Mouse (Mus musculus) liver, embryonic 14.5 days (tissue): ENCODE results near the gene Srgap3.

Source experiments
- CTCF ChIP-seq: IDR thresholded peaks from 2 replicates; pipeline ENCODE4 v1.5.1; 2016; ENCODE audit warnings: antibody characterized with exemption, low read depth, control low read depth
- EP300 ChIP-seq: IDR thresholded peaks from 2 replicates; pipeline ENCODE4 v1.6.1; 2016; ENCODE audit warnings: antibody characterized with exemption, low read depth

GRCm38 (mm10) chr6:112829196-112829595 is 117.9 kb downstream of the Srgap3 start:
- TF ChIP-seq CTCF (no peak), EP300 (no peak)
